14 mouse cellular contexts compared by ENCODE assay signal in the genomic region with DNA sequence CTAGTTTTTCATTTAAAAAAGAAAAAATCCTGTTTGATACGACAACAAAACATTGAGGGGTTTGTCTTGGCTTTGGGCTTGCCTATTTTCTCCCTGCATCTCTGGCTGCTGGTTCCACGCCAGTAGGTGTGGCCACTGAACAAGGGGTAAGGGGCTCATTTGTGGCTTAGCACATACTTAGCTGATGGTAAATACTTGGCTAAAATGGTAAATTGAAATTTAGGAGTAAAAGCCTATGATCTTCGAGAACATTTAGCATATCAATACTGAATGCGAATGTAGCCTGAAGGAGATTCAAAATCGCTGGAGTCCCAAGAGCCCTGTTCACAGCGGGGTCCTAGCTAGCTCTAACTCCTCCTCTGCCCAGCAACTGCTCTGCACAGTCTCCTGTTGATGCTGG. TPM values are rescaled to one million over a fixed set of nuclear protein-coding genes. Genes with fewer than 3 reads are reported as not detected.
"Had no signal": no experiment of that assay in that cellular context is flagged by ENCODE, and none has a peak within 500 bp of the region (broad histone marks: within the 10 kb centered on the region; RNA-seq: fewer than 3 reads in every experiment).

No protein-coding gene starts in this region.

- H3K9me3 ChIP-seq: limb, embryonic 13.5 days; liver, embryonic 15.5 days; lung, embryonic 15.5 days; stomach, embryonic 15.5 days had no signal

- H3K27ac ChIP-seq: limb, embryonic 13.5 days; liver, embryonic 15.5 days; lung, embryonic 15.5 days; stomach, embryonic 15.5 days had no signal

- H3K27me3 ChIP-seq: limb, embryonic 13.5 days; liver, embryonic 15.5 days; lung, embryonic 15.5 days; stomach, embryonic 15.5 days had no signal

- H3K4me3 ChIP-seq: limb, embryonic 13.5 days; liver, embryonic 15.5 days; lung, embryonic 15.5 days; stomach, embryonic 15.5 days had no signal

- H3K9ac ChIP-seq: limb, embryonic 13.5 days; liver, embryonic 15.5 days; lung, embryonic 15.5 days; stomach, embryonic 15.5 days had no signal

- DNase-seq: kidney, adult 8-10 months; kidney, postnatal 25 days; layer of hippocampus, adult 9-11 months; lung, postnatal 36 days; right cerebral cortex, postnatal 14 days; thymus, adult 2 months; thymus, postnatal 25 days had no signal

- ATAC-seq: midbrain, embryonic 16.5 days had no signal

- H3K4me1 ChIP-seq: liver, embryonic 15.5 days; stomach, embryonic 15.5 days had no signal

- H3K36me3 ChIP-seq: limb, embryonic 13.5 days; liver, embryonic 15.5 days; lung, embryonic 15.5 days; stomach, embryonic 15.5 days had no signal

- H3K4me2 ChIP-seq: limb, embryonic 13.5 days; liver, embryonic 11.5 days; liver, embryonic 15.5 days; lung, embryonic 15.5 days; stomach, embryonic 15.5 days had no signal

RNA-seq across cellular contexts. Expression of a gene that starts 40.4 kb away (rescaled TPM):
- total RNA-seq: megakaryocyte progenitor cell, adult 5-6 weeks had no signal
